Mouse (Mus musculus): ENCODE measurements around the gene Cnih1. TPM values are rescaled to one million over a fixed set of nuclear protein-coding genes. Genes with fewer than 3 reads are reported as not detected.

The Cnih1 gene
- polyA plus RNA-seq, 1 experiment from 2014 or later, result 174 TPM

DNA sequence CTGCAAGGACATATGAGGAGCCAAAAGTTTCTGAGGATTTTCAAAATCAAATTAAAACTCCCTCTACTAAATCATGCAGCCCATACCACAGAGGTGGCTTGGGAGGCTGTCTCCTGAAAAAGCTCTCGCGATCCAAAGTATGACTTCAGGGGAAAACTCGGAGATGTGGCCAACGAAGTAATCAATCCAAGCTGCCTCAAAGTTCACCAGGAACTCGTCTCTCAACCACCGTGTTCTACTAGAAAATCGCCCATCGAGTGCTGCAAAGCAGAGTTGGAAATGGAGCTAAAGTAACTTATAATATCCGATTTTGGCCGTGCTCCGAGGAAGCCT, 791 bp downstream of the Cnih1 start:
- Histone ChIP-seq H3K4me3 (ENCODE audit: control insufficient read depth in 1 of 2, insufficient read depth in 1 of 2, low read depth in 1 of 2, low read length in 2 of 2) (peak overlapping the region; percentile 86 to 97), H3K4me2 (ENCODE audit: low read length) (peak overlapping the region; percentile 84), H3K27me3 (ENCODE audit: control insufficient read depth, insufficient read depth, low read length) (no peaks in the 10 kb centered on the region), H3K36me3 (ENCODE audit: control insufficient read depth, insufficient read depth, low read length) (peaks cover 13% of the 10 kb centered on the region), H3K9me3 (ENCODE audit: control insufficient read depth, low read length) (no peaks in the 10 kb centered on the region), H3K4me1 (ENCODE audit: control insufficient read depth in 2 of 2, insufficient read depth in 2 of 2, low read length in 2 of 2) (peaks cover 4 to 17% of the 10 kb centered on the region in 2 experiments), H3K9ac (ENCODE audit: low read length) (peak overlapping the region; percentile 99), H3K27ac (replicated peaks in 1 of 2; ENCODE audit: control insufficient read depth in 1 of 2, insufficient read depth in 1 of 2, low read depth in 2 of 2, low read length in 2 of 2) (peak overlapping the region; percentile 90 to 98)
- no peak for ATAC-seq (ENCODE audit: insufficient number of reproducible peaks, insufficient read depth, low FRiP score, low read depth)
- under 1% methylated on average over 11 of the region's 11 CpGs for WGBS

DNA sequence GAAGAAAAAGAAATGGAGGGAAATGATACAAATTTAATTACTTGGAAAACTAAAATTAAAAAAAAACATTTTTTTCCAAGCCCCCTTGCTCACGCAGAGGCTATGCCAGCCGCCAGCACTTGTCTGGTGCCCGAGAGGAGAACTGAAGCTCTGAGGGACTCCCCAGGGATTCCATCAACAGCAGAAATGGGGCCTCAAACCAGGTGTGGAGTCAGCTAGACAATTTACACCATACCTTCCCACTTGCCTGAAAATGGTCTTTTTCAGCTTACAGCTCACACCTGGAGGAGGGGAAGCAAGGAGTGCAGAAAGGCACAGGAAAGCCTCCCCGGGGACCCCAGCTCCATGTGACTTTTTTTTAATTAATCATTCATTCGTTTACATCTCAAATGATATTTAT, 3.0 kb downstream of the Cnih1 start:
- no peak for ATAC-seq (ENCODE audit: insufficient number of reproducible peaks, insufficient read depth, low FRiP score, low read depth)
- H3K9me3 ChIP-seq (ENCODE audit: control insufficient read depth, low read length), result no peaks in the 10 kb centered on the region
- H3K9ac ChIP-seq (ENCODE audit: low read length), result no peak overlapping the region
- H3K4me3 ChIP-seq (ENCODE audit: control insufficient read depth in 1 of 2, insufficient read depth in 1 of 2, low read depth in 1 of 2, low read length in 2 of 2), result no peak overlapping the region
- no peak overlapping the region for H3K27ac ChIP-seq (replicated peaks in 1 of 2; ENCODE audit: control insufficient read depth in 1 of 2, insufficient read depth in 1 of 2, low read depth in 2 of 2, low read length in 2 of 2)
- H3K27me3 ChIP-seq (ENCODE audit: control insufficient read depth, insufficient read depth, low read length), result no peaks in the 10 kb centered on the region
- H3K4me1 ChIP-seq (ENCODE audit: control insufficient read depth in 2 of 2, insufficient read depth in 2 of 2, low read length in 2 of 2), result peaks cover 4 to 17% of the 10 kb centered on the region in 2 experiments
- H3K36me3 ChIP-seq (ENCODE audit: control insufficient read depth, insufficient read depth, low read length), result peaks cover 22% of the 10 kb centered on the region
- H3K4me2 ChIP-seq (ENCODE audit: low read length), result no peak overlapping the region
- 88% methylated on average over 5 of the region's 5 CpGs for WGBS

DNA sequence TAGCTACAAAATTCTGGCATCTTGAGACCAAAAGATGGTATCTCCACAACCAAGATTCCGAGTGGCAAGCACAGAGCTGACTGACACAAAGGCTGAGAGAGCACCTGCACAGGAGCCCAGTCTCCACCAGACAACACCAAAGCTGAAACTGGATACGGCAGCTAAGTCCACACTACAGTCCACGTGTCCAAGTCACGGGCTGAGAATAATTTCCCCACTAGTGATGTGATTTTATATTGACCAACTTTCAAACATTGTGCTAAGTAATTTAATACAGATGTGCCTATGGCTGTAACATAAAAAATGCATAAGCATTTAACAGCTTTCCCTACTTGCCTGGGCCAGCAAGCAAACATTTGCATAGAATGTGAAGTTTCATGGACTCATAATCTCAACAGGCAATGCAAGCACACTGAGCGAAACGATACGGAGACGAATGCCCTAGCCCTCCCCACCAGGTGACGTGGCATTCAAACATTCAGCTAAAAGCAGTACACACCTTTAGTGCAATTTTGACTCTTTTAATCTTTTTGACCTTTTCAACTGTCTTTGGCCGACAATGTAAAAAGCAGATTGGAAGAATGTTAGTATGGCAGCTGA, 4.8 kb downstream of the Cnih1 start:
- no peak overlapping the region for H3K4me3 ChIP-seq (ENCODE audit: control insufficient read depth in 1 of 2, insufficient read depth in 1 of 2, low read depth in 1 of 2, low read length in 2 of 2)
- H3K9me3 ChIP-seq (ENCODE audit: control insufficient read depth, low read length), result peaks cover 7% of the 10 kb centered on the region
- H3K36me3 ChIP-seq (ENCODE audit: control insufficient read depth, insufficient read depth, low read length), result peaks cover 40% of the 10 kb centered on the region
- WGBS, result 89% methylated on average over 10 of the region's 10 CpGs
- H3K9ac ChIP-seq (ENCODE audit: low read length), result no peak overlapping the region
- no peaks in the 10 kb centered on the region for H3K27me3 ChIP-seq (ENCODE audit: control insufficient read depth, insufficient read depth, low read length)
- no peak overlapping the region for H3K27ac ChIP-seq (replicated peaks in 1 of 2; ENCODE audit: control insufficient read depth in 1 of 2, insufficient read depth in 1 of 2, low read depth in 2 of 2, low read length in 2 of 2)
- ATAC-seq (ENCODE audit: insufficient number of reproducible peaks, insufficient read depth, low FRiP score, low read depth), result no peak
- H3K4me2 ChIP-seq (ENCODE audit: low read length), result no peak overlapping the region
- peaks cover 2 to 13% of the 10 kb centered on the region in 2 experiments for H3K4me1 ChIP-seq (ENCODE audit: control insufficient read depth in 2 of 2, insufficient read depth in 2 of 2, low read length in 2 of 2)

DNA sequence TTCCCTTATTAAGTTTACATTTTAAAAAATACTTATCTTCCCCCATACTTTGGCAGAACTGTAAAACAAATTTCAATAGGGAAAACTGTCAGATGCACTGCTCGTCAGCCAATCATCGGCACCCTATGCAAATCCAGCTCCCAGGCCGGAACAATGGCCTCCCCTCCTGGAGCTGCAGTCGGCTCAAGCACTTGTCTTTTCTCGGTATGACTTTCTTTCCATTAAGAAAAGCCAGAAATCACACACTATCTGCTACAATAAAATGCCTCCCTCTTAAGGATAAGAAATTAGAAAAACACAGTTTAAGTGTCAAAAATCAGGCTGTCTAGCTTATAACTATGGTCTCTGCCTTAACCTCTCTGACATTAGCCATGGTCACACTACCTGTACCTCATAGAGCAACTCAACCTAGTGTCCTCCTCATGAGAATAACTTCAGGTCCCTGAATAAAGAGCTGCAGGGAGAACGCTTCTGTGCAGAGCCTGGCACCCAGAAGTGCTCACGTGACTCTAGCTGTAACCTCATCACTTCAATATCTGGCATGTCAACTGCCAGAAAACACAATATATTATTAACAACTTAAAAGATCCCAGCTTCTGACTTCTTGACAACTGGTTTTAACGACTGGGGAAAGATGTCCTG, 5.9 kb downstream of the Cnih1 start:
- peaks cover 7% of the 10 kb centered on the region for H3K9me3 ChIP-seq (ENCODE audit: control insufficient read depth, low read length)
- peaks cover 2 to 12% of the 10 kb centered on the region in 2 experiments for H3K4me1 ChIP-seq (ENCODE audit: control insufficient read depth in 2 of 2, insufficient read depth in 2 of 2, low read length in 2 of 2)
- H3K36me3 ChIP-seq (ENCODE audit: control insufficient read depth, insufficient read depth, low read length), result peaks cover 51% of the 10 kb centered on the region
- whole genome bisulfite sequencing, result 76% methylated on average over 8 of the region's 8 CpGs
- ATAC-seq (ENCODE audit: insufficient number of reproducible peaks, insufficient read depth, low FRiP score, low read depth), result no peak
- H3K4me3 ChIP-seq (ENCODE audit: control insufficient read depth in 1 of 2, insufficient read depth in 1 of 2, low read depth in 1 of 2, low read length in 2 of 2), result no peak overlapping the region
- no peak overlapping the region for H3K9ac ChIP-seq (ENCODE audit: low read length)
- H3K4me2 ChIP-seq (ENCODE audit: low read length), result no peak overlapping the region
- no peak overlapping the region for H3K27ac ChIP-seq (replicated peaks in 1 of 2; ENCODE audit: control insufficient read depth in 1 of 2, insufficient read depth in 1 of 2, low read depth in 2 of 2, low read length in 2 of 2)
- no peaks in the 10 kb centered on the region for H3K27me3 ChIP-seq (ENCODE audit: control insufficient read depth, insufficient read depth, low read length)

DNA sequence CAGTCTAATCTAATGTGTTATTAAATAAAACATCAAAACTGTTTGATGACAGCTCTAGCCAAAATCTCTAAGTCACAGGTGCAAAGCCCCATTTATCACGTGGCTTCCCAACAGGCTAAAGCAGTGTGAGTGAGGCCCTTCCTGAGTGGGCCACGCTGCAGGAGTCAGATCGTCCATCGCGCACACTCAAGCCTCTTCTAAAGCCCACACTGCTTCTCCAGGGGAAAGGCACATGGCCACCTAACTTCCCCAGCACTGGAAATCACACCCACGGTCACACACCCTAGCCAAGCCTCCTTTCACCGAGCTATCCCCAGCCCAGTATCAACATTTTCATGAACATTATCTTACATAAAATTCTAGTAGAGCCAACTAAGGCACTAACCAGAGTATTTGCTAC, 7.1 kb downstream of the Cnih1 start:
- H3K9ac ChIP-seq (ENCODE audit: low read length), result no peak overlapping the region
- WGBS, result 89% methylated on average over 7 of the region's 7 CpGs
- no peak overlapping the region for H3K4me2 ChIP-seq (ENCODE audit: low read length)
- ATAC-seq (ENCODE audit: insufficient number of reproducible peaks, insufficient read depth, low FRiP score, low read depth), result no peak
- H3K4me3 ChIP-seq (ENCODE audit: control insufficient read depth in 1 of 2, insufficient read depth in 1 of 2, low read depth in 1 of 2, low read length in 2 of 2), result no peak overlapping the region
- H3K4me1 ChIP-seq (ENCODE audit: control insufficient read depth in 2 of 2, insufficient read depth in 2 of 2, low read length in 2 of 2), result peaks cover 0 to 2% of the 10 kb centered on the region in 2 experiments; a peak in 1 of 4 replicates
- peaks cover 7% of the 10 kb centered on the region for H3K9me3 ChIP-seq (ENCODE audit: control insufficient read depth, low read length)
- H3K36me3 ChIP-seq (ENCODE audit: control insufficient read depth, insufficient read depth, low read length), result peaks cover 63% of the 10 kb centered on the region
- H3K27me3 ChIP-seq (ENCODE audit: control insufficient read depth, insufficient read depth, low read length), result no peaks in the 10 kb centered on the region
- H3K27ac ChIP-seq (replicated peaks in 1 of 2; ENCODE audit: control insufficient read depth in 1 of 2, insufficient read depth in 1 of 2, low read depth in 2 of 2, low read length in 2 of 2), result no peak overlapping the region

DNA sequence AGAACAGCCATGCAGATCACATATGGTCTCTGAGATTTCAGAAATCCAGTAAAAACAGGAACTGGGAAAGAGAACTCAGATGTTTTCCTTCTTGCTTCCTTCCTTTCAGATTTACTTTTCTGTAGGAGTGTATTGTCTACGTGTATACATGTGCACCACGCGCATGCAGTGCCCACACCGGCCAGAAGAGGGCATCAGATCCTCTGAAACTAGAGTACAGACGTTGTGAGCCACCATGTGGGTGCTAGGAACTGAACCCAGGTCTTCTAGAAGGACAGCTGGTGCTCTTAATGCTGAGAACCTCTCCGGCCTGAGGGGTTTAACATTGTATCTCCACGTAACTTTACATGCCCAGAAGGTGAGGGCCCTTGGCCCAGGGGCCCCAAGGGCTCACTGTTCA, 9.0 kb downstream of the Cnih1 start:
- 94% methylated on average over 7 of the region's 7 CpGs for WGBS

DNA sequence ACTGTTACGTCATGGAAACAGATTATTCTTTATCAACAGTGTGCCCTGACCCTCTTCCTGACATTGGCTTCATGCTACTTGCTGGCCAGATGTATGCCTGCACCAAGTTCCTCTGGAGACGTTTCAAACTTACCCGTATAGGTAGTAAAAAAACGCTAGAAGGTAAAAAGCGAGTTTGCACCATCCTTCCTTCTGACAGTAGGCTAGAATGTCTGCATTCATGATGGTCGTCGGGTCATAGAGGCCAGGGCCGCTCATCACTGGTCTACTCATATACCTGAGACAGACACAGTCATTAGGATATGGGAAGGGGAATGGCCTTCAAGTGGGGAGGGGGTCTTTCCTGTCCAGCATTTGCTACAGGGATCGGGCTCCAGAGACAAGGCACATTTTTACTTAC, 9.5 kb downstream of the Cnih1 start:
- peaks cover 85% of the 10 kb centered on the region for H3K36me3 ChIP-seq (ENCODE audit: control insufficient read depth, insufficient read depth, low read length)
- no peak overlapping the region for H3K4me3 ChIP-seq (ENCODE audit: control insufficient read depth in 1 of 2, insufficient read depth in 1 of 2, low read depth in 1 of 2, low read length in 2 of 2)
- H3K4me2 ChIP-seq (ENCODE audit: low read length), result no peak overlapping the region
- no peak overlapping the region for H3K9ac ChIP-seq (ENCODE audit: low read length)
- H3K27me3 ChIP-seq (ENCODE audit: control insufficient read depth, insufficient read depth, low read length), result no peaks in the 10 kb centered on the region
- 93% methylated on average over 9 of the region's 9 CpGs for WGBS
- H3K4me1 ChIP-seq (ENCODE audit: control insufficient read depth in 2 of 2, insufficient read depth in 2 of 2, low read length in 2 of 2), result no peaks in the 10 kb centered on the region
- ATAC-seq (ENCODE audit: insufficient number of reproducible peaks, insufficient read depth, low FRiP score, low read depth), result no peak
- no peak overlapping the region for H3K27ac ChIP-seq (replicated peaks in 1 of 2; ENCODE audit: control insufficient read depth in 1 of 2, insufficient read depth in 1 of 2, low read depth in 2 of 2, low read length in 2 of 2)
- peaks cover 7% of the 10 kb centered on the region for H3K9me3 ChIP-seq (ENCODE audit: control insufficient read depth, low read length)

More for the DNA sequence above, 9.0 kb downstream of the Cnih1 start:
- Histone ChIP-seq H3K4me2 (ENCODE audit: low read length) (no peak overlapping the region), H3K27me3 (ENCODE audit: control insufficient read depth, insufficient read depth, low read length) (no peaks in the 10 kb centered on the region), H3K4me3 (ENCODE audit: control insufficient read depth in 1 of 2, insufficient read depth in 1 of 2, low read depth in 1 of 2, low read length in 2 of 2) (no peak overlapping the region), H3K36me3 (ENCODE audit: control insufficient read depth, insufficient read depth, low read length) (peaks cover 82% of the 10 kb centered on the region), H3K9ac (ENCODE audit: low read length) (no peak overlapping the region), H3K4me1 (ENCODE audit: control insufficient read depth in 2 of 2, insufficient read depth in 2 of 2, low read length in 2 of 2) (no peaks in the 10 kb centered on the region), H3K9me3 (ENCODE audit: control insufficient read depth, low read length) (peaks cover 7% of the 10 kb centered on the region), H3K27ac (replicated peaks in 1 of 2; ENCODE audit: control insufficient read depth in 1 of 2, insufficient read depth in 1 of 2, low read depth in 2 of 2, low read length in 2 of 2) (no peak overlapping the region)
- ATAC-seq (ENCODE audit: insufficient number of reproducible peaks, insufficient read depth, low FRiP score, low read depth), result no peak

DNA sequence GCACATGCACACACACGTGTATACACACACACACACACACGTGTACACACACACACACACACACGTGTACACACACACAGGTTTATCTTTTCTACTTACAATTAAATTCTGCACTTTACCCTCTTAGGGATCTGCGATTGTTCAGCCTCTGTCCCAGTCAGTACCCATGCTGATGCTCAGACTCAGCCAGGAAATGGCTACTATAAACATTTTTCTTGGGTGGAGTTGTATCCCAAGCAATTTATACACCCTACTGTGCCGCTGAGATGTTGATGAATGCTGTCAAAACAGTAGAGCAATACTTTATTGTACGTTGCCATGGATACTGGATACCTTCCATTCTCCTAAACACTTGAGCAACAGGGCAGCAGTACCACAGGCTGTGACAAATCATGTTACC, 18.2 kb downstream of the Cnih1 start:
- 89% methylated on average over 6 of the region's 6 CpGs for WGBS
- Histone ChIP-seq H3K36me3 (ENCODE audit: control insufficient read depth, insufficient read depth, low read length) (peaks cover 88% of the 10 kb centered on the region), H3K4me3 (ENCODE audit: control insufficient read depth in 1 of 2, insufficient read depth in 1 of 2, low read depth in 1 of 2, low read length in 2 of 2) (no peak overlapping the region), H3K27ac (replicated peaks in 1 of 2; ENCODE audit: control insufficient read depth in 1 of 2, insufficient read depth in 1 of 2, low read depth in 2 of 2, low read length in 2 of 2) (no peak overlapping the region), H3K4me1 (ENCODE audit: control insufficient read depth in 2 of 2, insufficient read depth in 2 of 2, low read length in 2 of 2) (no peaks in the 10 kb centered on the region), H3K9ac (ENCODE audit: low read length) (no peak overlapping the region), H3K4me2 (ENCODE audit: low read length) (no peak overlapping the region), H3K9me3 (ENCODE audit: control insufficient read depth, low read length) (no peaks in the 10 kb centered on the region), H3K27me3 (ENCODE audit: control insufficient read depth, insufficient read depth, low read length) (no peaks in the 10 kb centered on the region)
- ATAC-seq (ENCODE audit: insufficient number of reproducible peaks, insufficient read depth, low FRiP score, low read depth), result no peak

Measured in heart, embryonic 14.5 days (tissue).